Comparison of ENCODE assay signal across 19 mouse cellular contexts in genomic region chr2:30111500-30111899, GRCm38 (mm10). TPM values are rescaled to one million over a fixed set of nuclear protein-coding genes. Genes with fewer than 3 reads are reported as not detected.
DNase-seq lines count a peak whose midpoint lies in the region; ATAC-seq and TF ChIP-seq lines count a peak whose summit lies in the region.
"Had no signal": no experiment of that assay in that cellular context is flagged by ENCODE, and none has a peak within 500 bp of the region (broad histone marks: within the 10 kb centered on the region; RNA-seq: fewer than 3 reads in every experiment).

No protein-coding gene starts in this region.

- no peaks in the 10 kb centered on the region; a peak in 1 of 4 replicates for H3K4me1 ChIP-seq in MEL (ENCODE audit: control insufficient read depth in 1 of 2, insufficient read depth in 2 of 2, low read length in 2 of 2)
- H3K4me1 ChIP-seq in liver, embryonic 13.5 days (replicated peaks): peaks cover 47% of the 10 kb centered on the region
- peaks cover 3% of the 10 kb centered on the region; the same call in 1 of the 2 replicates for H3K4me1 ChIP-seq in liver, postnatal 0 days (ENCODE audit: insufficient read depth)
- H3K4me1 ChIP-seq: embryonic facial prominence, embryonic 13.5 days; forebrain, embryonic 12.5 days had no signal

- peak; percentile 28 for ATAC-seq in common myeloid progenitor, adult 5-6 weeks (replicated peaks; ENCODE audit: low read depth, poor library complexity, severe bottlenecking)
- peak; percentile 82 for ATAC-seq in liver, embryonic 13.5 days (ENCODE audit: low read depth)
- peak; percentile 69 for ATAC-seq in liver, postnatal 0 days
- ATAC-seq: forebrain, embryonic 16.5 days; hindbrain, embryonic 16.5 days had no signal

- no peak for TF ChIP-seq POLR2A in MEL (IDR thresholded peaks at IDR 0.05; ENCODE audit: control insufficient read depth in 1 of 2, insufficient read depth in 1 of 2, low read depth in 1 of 2, low read length in 2 of 2, poor library complexity in 1 of 2)

- no peaks in the 10 kb centered on the region for H3K36me3 ChIP-seq in MEL (ENCODE audit: control insufficient read depth in 1 of 2, insufficient read depth in 2 of 2, low read length in 2 of 2)
- H3K36me3 ChIP-seq in liver, embryonic 13.5 days: peaks cover 40% of the 10 kb centered on the region
- peaks cover 35% of the 10 kb centered on the region for H3K36me3 ChIP-seq in liver, postnatal 0 days (replicated peaks; ENCODE audit: insufficient read depth, low read length)

- H3K9ac ChIP-seq in MEL (ENCODE audit: control insufficient read depth, low read depth, low read length, poor library complexity, severe bottlenecking): no peak overlapping the region
- H3K9ac ChIP-seq in liver, embryonic 13.5 days: no peak overlapping the region
- no peak overlapping the region for H3K9ac ChIP-seq in liver, postnatal 0 days (replicated peaks)
- H3K9ac ChIP-seq: embryonic facial prominence, embryonic 13.5 days; forebrain, embryonic 12.5 days; heart, embryonic 12.5 days had no signal

- TF ChIP-seq EP300 in MEL (IDR thresholded peaks at IDR 0.05; ENCODE audit: low read depth in 1 of 2, low read length in 2 of 2): peak in 1 of 2 experiments; percentile 27; a peak in 1 of 4 replicates
- peak; percentile 89 for TF ChIP-seq EP300 in liver, postnatal 0 days (IDR thresholded peaks at IDR 0.05; ENCODE audit: low read depth)

- no peaks in the 10 kb centered on the region for H3K9me3 ChIP-seq in MEL (replicated peaks; ENCODE audit: insufficient read depth, low read length)
- no peaks in the 10 kb centered on the region for H3K9me3 ChIP-seq in liver, embryonic 13.5 days (replicated peaks)
- no peaks in the 10 kb centered on the region for H3K9me3 ChIP-seq in liver, postnatal 0 days (ENCODE audit: low read length)
- H3K9me3 ChIP-seq: embryonic facial prominence, embryonic 13.5 days; forebrain, embryonic 12.5 days; heart, embryonic 12.5 days had no signal

- no peak for TF ChIP-seq CTCF in MEL (IDR thresholded peaks at IDR 0.05 in 2 of 3, conservative IDR thresholded peaks at IDR 0.05 in 1 of 3; ENCODE audit: control insufficient read depth in 1 of 3, insufficient read depth in 1 of 3, low read depth in 2 of 3, low read length in 3 of 3, poor library complexity in 1 of 3, severe bottlenecking in 1 of 3)
- no peak for TF ChIP-seq CTCF in liver, postnatal 0 days (IDR thresholded peaks at IDR 0.05; ENCODE audit: low read depth)

- WGBS in liver, embryonic 13.5 days (ENCODE audit: insufficient replicate concordance): 19% methylated on average over 2 of the region's 2 CpGs
- 56% methylated on average over 2 of the region's 2 CpGs for WGBS in liver, postnatal 0 days (ENCODE audit: insufficient replicate concordance)

- DNase-seq in MEL (ENCODE audit: low read depth, low spot score) (no peak), adipocyte (ENCODE audit: low spot score) (no peak)
- DNase-seq in liver, embryonic 13.5 days: peak; percentile 62
- no peak for DNase-seq in liver, postnatal 0 days
- no peak for DNase-seq in frontal cortex, postnatal 25 days (ENCODE audit: low spot score in 2 of 2)
- no peak for DNase-seq in spleen, postnatal 4 days (ENCODE audit: low spot score in 2 of 2)
- DNase-seq: adrenal gland, adult 8-10 months; adrenal gland, postnatal 36 days; cerebellum, adult 11 months; cerebellum, adult 8-10 months; cerebellum, postnatal 14 days; gastrocnemius, postnatal 25 days had no signal

- H3K4me2 ChIP-seq in liver, embryonic 13.5 days: no peak overlapping the region
- H3K4me2 ChIP-seq in liver, postnatal 0 days (ENCODE audit: low read depth, low read length): no peak overlapping the region
- H3K4me2 ChIP-seq: embryonic facial prominence, embryonic 13.5 days; forebrain, embryonic 12.5 days; heart, embryonic 12.5 days had no signal

- no peaks in the 10 kb centered on the region for H3K79me2 ChIP-seq in MEL (ENCODE audit: control insufficient read depth, insufficient read depth, low read length, poor library complexity)

- H3K27ac ChIP-seq in MEL (ENCODE audit: control insufficient read depth, low read depth, low read length): no peak overlapping the region
- H3K27ac ChIP-seq in liver, embryonic 13.5 days: peak overlapping the region; percentile 31; the same call in 1 of the 2 replicates
- H3K27ac ChIP-seq in liver, postnatal 0 days (ENCODE audit: low read depth): no peak overlapping the region
- H3K27ac ChIP-seq: embryonic facial prominence, embryonic 13.5 days; forebrain, embryonic 12.5 days had no signal

- H3K4me3 ChIP-seq in MEL (ENCODE audit: control insufficient read depth in 1 of 2, insufficient read depth in 1 of 2, low read depth in 2 of 2, low read length in 2 of 2): no peak overlapping the region
- no peak overlapping the region for H3K4me3 ChIP-seq in liver, embryonic 13.5 days (replicated peaks)
- H3K4me3 ChIP-seq in liver, postnatal 0 days (ENCODE audit: low read depth, low read length): no peak overlapping the region
- H3K4me3 ChIP-seq: embryonic facial prominence, embryonic 13.5 days; forebrain, embryonic 12.5 days; heart, embryonic 12.5 days had no signal

- TF ChIP-seq RAD21 in MEL (IDR thresholded peaks at IDR 0.05; ENCODE audit: low read depth, low read length): no peak

- no peaks in the 10 kb centered on the region for H3K27me3 ChIP-seq in MEL (ENCODE audit: control insufficient read depth in 1 of 2, insufficient read depth in 2 of 2, low read length in 2 of 2)
- no peaks in the 10 kb centered on the region for H3K27me3 ChIP-seq in liver, embryonic 13.5 days
- H3K27me3 ChIP-seq in liver, postnatal 0 days (ENCODE audit: insufficient read depth, low read length): no peaks in the 10 kb centered on the region
- H3K27me3 ChIP-seq: CH12.LX; embryonic facial prominence, embryonic 13.5 days; forebrain, embryonic 12.5 days; heart, embryonic 12.5 days had no signal

TF ChIP-seq in MEL, 35 proteins besides CTCF, POLR2A, EP300 and RAD21:
- TF ChIP-seq MXI1 (IDR thresholded peaks at IDR 0.05; ENCODE audit: low read depth, low read length) (no peak), TAL1 (IDR thresholded peaks at IDR 0.05; ENCODE audit: low read length) (peak; percentile 46), MYC (IDR thresholded peaks at IDR 0.05; ENCODE audit: low read depth, low read length) (no peak), MEF2A (IDR thresholded peaks at IDR 0.05; ENCODE audit: extremely low read depth, insufficient replicate concordance, low read depth, low read length, poor library complexity, severe bottlenecking) (no peak)

RNA-seq across cellular contexts. Expression of gene Zer1, which starts 12.9 kb away (rescaled TPM):
- 3.9 and 4.3 TPM in 2 replicates for total RNA-seq in MEL (2012; rRNA removed)
- polyA plus RNA-seq in MEL (2012; ENCODE audit: insufficient read depth in 1 of 2, insufficient read length in 2 of 2, low read depth in 1 of 2, low replicate concordance in 2 of 2, missing spikeins in 1 of 2): 10 to 100 TPM in 1 of 2 experiments, not detected in 1; 14.0 TPM
- 11.8 and 17.4 TPM in 2 replicates for total RNA-seq in common myeloid progenitor, adult 5-6 weeks (2017)
- 2.2 and 2.6 TPM in 2 replicates for polyA plus RNA-seq in liver, embryonic 13.5 days (2015; fragmentation: Nextera tagmentation; extraction: Ambion mirVana)
- polyA plus RNA-seq in liver, postnatal 0 days (2015; fragmentation: Nextera tagmentation; extraction: Ambion mirVana): 1.6 and 1.8 TPM in 2 replicates

RNA-seq across cellular contexts. Expression of gene Zdhhc12, which starts 18.1 kb away (rescaled TPM):
- total RNA-seq in MEL (2012; rRNA removed): 22.6 and 25.1 TPM in 2 replicates
- 10 to 100 TPM in 1 of 2 experiments, not detected in 1; 42.1 TPM for polyA plus RNA-seq in MEL (2012; ENCODE audit: insufficient read depth in 1 of 2, insufficient read length in 2 of 2, low read depth in 1 of 2, low replicate concordance in 2 of 2, missing spikeins in 1 of 2)
- 8.0 and 11.4 TPM in 2 replicates for total RNA-seq in common myeloid progenitor, adult 5-6 weeks (2017)
- 22.8 and 23.9 TPM in 2 replicates for polyA plus RNA-seq in liver, embryonic 13.5 days (2015; fragmentation: Nextera tagmentation; extraction: Ambion mirVana)
- 25.1 and 27.0 TPM in 2 replicates for polyA plus RNA-seq in liver, postnatal 0 days (2015; fragmentation: Nextera tagmentation; extraction: Ambion mirVana)

RNA-seq across cellular contexts. Expression of gene Tbc1d13, which starts 22.0 kb away (rescaled TPM):
- total RNA-seq in MEL (2012; rRNA removed): 49.1 and 62.4 TPM in 2 replicates
- 10 to 100 TPM in 1 of 2 experiments, not detected in 1; 78.5 TPM for polyA plus RNA-seq in MEL (2012; ENCODE audit: insufficient read depth in 1 of 2, insufficient read length in 2 of 2, low read depth in 1 of 2, low replicate concordance in 2 of 2, missing spikeins in 1 of 2)
- 30.2 and 49.2 TPM in 2 replicates for total RNA-seq in common myeloid progenitor, adult 5-6 weeks (2017)
- polyA plus RNA-seq in liver, embryonic 13.5 days (2015; fragmentation: Nextera tagmentation; extraction: Ambion mirVana): 2.8 and 3.7 TPM in 2 replicates
- polyA plus RNA-seq in liver, postnatal 0 days (2015; fragmentation: Nextera tagmentation; extraction: Ambion mirVana): 1.8 and 2.0 TPM in 2 replicates

RNA-seq across cellular contexts. Expression of gene Pkn3, which starts 34.0 kb away (rescaled TPM):
- 2.0 and 2.9 TPM in 2 replicates for total RNA-seq in MEL (2012; rRNA removed)
- 1 to 10 TPM in 1 of 2 experiments, not detected in 1; 5.8 TPM for polyA plus RNA-seq in MEL (2012; ENCODE audit: insufficient read depth in 1 of 2, insufficient read length in 2 of 2, low read depth in 1 of 2, low replicate concordance in 2 of 2, missing spikeins in 1 of 2)
- 11.8 and 22.9 TPM in 2 replicates for total RNA-seq in common myeloid progenitor, adult 5-6 weeks (2017)
- 3.1 and 3.2 TPM in 2 replicates for polyA plus RNA-seq in liver, embryonic 13.5 days (2015; fragmentation: Nextera tagmentation; extraction: Ambion mirVana)
- polyA plus RNA-seq in liver, postnatal 0 days (2015; fragmentation: Nextera tagmentation; extraction: Ambion mirVana): 0.75 and 1.0 TPM in 2 replicates

RNA-seq across cellular contexts. Expression of gene Set, which starts 54.3 kb away (rescaled TPM):
- total RNA-seq in MEL (2012; rRNA removed): 580 and 633 TPM in 2 replicates
- 100 to 1,000 TPM; 250 to 973 TPM for polyA plus RNA-seq in MEL (2012; ENCODE audit: insufficient read depth in 1 of 2, insufficient read length in 2 of 2, low read depth in 1 of 2, low replicate concordance in 2 of 2, missing spikeins in 1 of 2)
- total RNA-seq in common myeloid progenitor, adult 5-6 weeks (2017): 1,475 and 1,487 TPM in 2 replicates
- 317 and 337 TPM in 2 replicates for polyA plus RNA-seq in liver, embryonic 13.5 days (2015; fragmentation: Nextera tagmentation; extraction: Ambion mirVana)
- polyA plus RNA-seq in liver, postnatal 0 days (2015; fragmentation: Nextera tagmentation; extraction: Ambion mirVana): 115 and 116 TPM in 2 replicates

Comparison
In these comparisons a context has a peak if more than half of its experiments do, and no peak if none do; other contexts are left out.
1. ATAC-seq: peak in every context shown above with its lines; median percentile 82 in liver, embryonic 13.5 days; 69 in liver, postnatal 0 days; 28 in common myeloid progenitor, adult 5-6 weeks.
2. RNA of gene Tbc1d13, which starts 22.0 kb away (polyA plus RNA-seq): 78.5 TPM in MEL; 2.8 to 3.7 TPM in liver, embryonic 13.5 days and 1.8 to 2.0 TPM in liver, postnatal 0 days; every median in the first group is over 10 times any median in the second.